Mouse (Mus musculus) kidney, adult 18-20 months (tissue): ENCODE measurements around the gene Ssh3.
A peak's percentile ranks its signal among the peaks of the same experiment; 100 is the strongest.

Source experiments
- DNase-seq: peaks from one replicate; pipeline ENCODE4 v3.0.0; 2021

The Ssh3 gene

DNA sequence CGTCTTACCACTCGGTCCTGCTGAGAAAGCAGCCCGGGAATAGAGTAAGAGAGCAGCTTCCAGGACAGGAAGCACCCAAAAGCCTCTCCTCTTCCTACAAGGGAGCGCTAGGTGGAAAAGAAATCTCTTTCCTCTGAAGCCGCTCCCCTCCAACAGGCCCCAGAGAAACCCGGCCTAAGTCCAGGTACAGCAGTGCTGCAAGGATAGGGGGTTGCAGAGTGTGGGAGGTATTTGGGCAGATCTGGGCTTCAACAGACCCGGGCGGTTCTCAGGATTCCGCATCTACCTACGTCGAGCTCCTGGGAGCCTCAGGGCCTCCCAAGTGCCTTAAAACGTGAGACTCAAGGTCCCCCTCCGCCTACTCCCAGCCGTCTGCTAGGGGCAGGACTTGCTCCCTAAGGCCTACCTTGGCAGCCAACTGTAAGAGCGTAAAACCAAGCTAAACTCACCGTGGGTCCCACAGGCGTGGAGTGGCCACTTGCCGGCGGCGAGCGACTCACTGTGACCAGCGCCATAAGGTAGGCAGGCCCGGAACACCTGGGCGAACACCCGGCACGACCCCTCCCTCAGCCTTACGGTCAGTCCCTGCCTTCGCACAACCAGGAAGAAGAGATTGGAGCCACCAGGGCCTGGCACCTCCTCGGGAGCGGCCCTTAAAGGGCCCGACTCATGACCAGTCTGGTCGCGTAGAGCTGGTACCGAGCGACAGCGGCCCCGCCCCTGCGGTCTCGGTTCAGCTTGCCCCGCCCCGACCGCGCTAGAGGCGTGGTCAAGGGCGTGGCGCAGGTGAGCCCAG, at the start of gene Ssh3:
Gene Ssh3, minus strand, starts transcription at position 615 of the 796 bp plus-strand sequence.
- DNase-seq: peak; percentile 90

DNA sequence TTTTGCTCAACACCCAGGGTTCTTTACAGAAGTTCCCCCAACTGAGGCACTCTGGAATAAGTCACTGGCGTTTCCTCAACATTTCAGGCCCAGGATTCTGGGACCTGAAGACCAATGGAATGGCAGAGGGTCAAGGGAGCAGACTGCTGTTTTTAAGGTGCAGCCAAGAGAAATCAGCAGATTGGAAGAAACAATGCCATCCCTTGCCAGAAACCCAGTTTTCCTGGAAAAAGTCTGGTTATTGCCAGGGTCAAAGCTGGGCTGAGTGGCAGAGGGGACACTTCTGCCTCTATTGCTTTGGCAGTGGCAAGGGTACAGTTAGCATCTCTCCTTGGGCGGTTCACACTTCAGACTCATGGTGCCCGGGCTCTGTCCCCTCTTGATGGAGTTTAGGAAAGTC, 48.2 kb upstream of the Ssh3 start:
- DNase-seq: no peak

DNA sequence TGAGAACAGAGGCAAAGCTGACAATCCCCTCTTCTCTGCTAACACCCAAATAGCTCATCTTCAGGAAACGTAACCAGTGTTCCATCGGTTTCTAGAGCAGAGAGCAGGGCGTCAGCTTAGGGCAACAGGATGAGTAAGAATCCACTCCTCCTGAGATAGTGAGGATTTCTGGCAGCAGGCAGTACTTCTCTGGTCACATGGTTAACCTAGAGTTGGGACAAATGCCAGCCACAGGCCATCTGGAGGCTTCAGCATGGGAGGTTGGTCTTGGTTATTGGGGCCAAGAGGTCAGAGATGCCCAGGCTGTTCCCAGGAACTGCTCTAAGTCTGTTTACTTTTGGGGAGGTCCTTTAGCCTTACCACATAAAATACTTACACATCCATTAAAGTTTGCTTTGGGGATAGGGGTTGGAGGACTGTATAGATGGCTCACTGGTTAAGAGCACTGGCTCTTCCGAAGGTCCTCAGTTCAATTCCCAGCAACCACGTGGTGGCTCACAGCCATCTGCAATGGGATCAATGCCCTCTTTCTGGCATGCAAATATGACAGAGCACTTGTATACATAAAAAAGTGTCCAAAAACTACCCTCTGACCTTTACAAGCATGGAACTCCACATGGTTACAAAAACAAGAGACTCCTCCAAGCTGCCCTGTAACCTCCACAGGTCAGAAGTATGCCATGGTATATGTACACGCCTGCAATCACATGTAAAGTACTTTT, 46.4 kb upstream of the Ssh3 start:
- DNase-seq: peak; percentile 40

DNA sequence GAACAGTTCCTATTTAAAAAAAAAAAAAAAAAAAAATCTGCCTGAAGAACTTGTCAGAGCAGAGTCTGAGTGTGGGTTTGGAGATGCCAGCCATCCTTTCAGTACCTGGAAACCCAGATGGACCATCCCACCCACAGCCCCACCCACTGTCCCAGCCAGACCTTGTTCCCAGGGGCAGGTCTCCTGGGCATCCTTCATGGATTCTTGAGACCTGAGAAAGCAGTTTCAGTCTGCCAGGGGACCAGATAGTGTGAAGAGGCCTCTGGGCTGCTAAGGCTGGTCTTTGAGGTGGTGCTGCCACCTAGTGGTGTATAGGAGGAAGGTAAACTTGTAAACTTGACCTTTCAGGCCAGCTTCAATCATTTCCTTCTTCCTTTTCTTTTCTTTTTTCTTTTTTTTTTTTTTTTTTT, 40.8 kb upstream of the Ssh3 start:
- peak; percentile 59 for DNase-seq

DNA sequence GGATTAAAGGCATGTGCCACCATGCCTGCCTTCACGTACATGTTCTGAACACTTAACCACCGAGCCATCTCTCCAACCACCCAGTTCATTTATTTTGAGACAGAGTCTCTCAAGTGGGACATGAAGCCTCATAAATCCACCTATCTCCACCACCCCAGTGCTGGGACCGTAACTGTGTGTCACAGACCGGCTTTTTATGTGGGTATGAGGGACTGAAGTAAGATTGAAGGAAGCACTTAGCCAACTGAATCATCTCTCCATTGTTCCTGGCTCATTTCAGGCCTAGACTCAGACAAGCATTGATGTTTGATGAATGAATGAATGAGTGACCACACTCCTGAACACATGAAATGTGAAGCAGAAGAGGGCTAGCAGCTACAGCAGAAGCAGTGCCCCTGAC, 40.3 kb upstream of the Ssh3 start:
- DNase-seq: no peak

DNA sequence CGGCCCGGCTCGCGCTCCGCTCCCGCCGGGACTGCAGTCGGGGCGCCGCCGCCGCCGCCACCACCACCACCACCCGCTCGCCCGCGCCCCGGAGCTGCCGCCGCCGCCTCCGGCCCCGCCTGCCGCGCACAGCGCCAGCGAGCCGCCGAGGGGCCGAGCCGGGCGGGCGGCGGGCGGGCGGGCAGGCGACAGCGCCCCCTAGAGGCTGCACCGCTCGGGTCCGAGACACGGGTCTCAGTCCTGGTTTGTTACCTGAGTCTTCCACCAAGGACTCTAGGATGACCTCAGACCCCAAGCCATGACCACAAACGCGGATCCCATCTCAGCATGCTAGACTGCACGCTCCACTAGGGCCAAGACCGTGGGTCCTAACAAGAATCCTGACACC, 37.2 kb upstream of the Ssh3 start, which contains the start of gene Grk2:
Gene Grk2, minus strand, starts transcription at position 33 of the 388 bp plus-strand sequence.
- peak; percentile 82 for DNase-seq

DNA sequence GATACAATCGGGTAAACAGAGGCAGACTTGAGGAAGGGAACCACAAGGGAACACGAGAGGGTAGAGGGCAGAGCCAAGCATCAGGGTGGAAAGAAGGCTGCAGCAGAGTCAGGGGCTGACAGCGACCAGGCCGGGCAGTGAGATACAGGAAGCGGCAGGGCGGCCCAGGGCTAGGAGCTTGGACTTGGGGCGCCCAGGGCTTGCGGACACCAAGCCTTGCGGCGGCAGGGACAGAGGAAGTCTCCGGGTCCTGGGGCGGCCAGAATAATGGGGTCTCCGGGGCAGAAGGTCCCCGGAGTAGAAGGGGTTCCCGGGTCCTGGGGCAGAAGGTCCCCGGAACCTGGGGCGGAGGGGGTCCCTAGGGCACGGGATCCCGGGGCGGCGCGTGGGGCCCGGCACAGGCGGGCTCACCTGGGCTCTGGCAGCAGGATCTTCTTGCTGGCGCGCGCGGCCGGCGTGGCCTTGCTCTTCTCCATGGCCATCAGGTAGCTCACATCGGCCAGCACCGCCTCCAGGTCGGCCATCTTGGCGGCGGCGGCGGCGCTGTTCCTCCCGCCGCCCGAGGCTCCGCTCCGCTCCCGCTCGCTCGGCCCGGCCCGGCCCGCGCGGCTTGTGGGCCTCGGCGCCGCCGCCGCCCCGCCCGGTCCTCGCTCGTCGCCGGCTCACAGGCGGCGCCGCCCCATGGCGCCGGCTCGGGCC, 36.7 kb upstream of the Ssh3 start:
- DNase-seq: peak; percentile 62

DNA sequence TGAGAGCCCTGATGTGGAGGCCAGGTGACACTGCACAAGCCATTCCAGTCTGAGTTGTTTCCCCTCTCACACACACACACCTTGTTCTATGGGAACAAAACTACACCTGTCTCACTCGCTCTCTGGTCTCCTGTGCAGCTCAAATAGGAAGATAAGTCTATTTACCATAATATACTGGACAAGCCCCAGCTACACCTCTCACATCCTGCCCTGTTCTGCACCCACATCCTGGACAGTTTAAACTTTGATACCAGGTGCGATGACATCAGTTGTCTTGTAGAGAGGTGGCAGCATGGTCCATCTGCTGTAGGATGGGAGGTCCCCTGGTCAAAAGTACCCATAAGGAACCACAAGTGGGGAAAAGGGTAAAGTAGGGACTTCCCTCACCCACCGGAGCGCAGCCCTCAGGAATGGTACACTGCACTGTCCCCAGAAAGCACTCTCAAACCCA, 35.9 kb upstream of the Ssh3 start:
- no peak for DNase-seq

DNA sequence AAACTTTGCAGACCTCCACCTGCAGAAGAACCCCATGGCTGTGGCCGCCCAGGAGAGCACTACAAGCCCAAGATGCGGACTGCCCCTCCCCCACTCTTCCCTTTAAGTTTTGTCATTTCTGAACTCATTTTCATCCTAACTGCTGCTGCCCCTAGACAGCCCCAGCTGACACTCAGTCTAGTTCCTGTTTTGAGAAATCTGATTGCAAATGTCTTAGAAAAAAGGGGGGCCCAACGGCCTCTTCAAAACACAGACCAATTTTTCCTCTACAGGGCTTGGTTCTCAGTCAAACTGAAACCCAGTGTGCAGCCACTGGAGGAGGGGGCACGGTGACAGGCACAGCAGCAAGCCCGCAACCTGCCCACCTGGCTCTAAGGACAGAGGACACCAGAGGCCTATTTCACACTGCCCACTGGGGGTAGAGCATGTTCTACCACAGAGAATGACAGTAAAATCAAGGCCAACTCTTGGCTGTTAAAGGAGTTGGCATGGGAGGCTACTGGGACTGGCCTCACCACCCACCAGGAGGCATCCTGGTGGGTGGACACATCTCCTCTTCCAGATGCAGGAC, 35.4 kb upstream of the Ssh3 start:
- no peak for DNase-seq

DNA sequence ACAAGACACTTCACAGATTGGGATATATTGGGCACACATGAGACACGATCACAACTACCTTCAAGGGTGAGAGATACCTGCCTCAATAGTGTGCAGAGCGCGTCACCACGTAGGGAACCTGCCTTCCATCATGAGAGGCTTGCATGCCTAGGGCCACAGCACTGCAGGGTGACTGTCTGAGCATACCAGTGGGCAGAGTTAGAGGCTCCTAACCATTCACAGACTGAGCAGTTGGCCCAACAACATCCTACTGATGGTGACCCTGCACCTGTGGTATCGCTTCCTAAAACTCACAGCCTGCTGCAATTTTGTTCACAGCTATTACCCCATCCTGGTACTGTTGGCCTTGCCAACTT, 34.6 kb upstream of the Ssh3 start:
- DNase-seq: no peak

DNA sequence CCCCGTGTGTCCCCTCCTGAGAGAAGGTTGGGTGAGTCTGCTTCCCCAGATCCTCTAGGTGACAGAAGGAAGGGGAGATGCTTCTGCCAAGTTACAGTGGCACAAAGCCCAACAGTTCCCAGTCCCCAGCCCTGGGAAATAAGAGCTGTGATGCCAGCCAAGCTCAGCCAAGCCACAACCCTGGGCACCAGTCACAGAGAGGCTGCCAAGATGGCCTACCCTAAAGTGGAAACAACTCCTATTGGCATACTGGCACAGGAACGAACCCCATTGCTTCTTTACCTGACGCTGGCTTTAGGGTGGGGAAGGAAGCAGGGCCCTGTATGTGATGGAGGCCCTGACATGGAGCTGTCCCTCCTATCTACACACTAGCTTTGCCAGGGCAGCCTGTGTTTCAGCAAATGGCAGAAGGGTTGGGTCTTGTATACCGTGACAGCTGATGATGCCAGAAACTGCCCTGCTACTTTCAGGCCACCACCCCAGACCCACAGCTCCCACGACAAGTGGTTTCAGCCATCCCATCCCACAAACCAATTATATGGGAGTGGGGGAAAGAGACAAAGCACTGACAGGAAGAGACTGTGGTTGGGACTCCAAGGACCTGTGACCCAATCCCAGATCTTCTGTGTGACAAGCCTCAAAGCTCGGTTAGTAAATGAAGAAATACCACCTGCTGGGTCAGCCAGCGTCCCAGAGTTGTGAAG, 34.1 kb upstream of the Ssh3 start:
- DNase-seq: no peak

DNA sequence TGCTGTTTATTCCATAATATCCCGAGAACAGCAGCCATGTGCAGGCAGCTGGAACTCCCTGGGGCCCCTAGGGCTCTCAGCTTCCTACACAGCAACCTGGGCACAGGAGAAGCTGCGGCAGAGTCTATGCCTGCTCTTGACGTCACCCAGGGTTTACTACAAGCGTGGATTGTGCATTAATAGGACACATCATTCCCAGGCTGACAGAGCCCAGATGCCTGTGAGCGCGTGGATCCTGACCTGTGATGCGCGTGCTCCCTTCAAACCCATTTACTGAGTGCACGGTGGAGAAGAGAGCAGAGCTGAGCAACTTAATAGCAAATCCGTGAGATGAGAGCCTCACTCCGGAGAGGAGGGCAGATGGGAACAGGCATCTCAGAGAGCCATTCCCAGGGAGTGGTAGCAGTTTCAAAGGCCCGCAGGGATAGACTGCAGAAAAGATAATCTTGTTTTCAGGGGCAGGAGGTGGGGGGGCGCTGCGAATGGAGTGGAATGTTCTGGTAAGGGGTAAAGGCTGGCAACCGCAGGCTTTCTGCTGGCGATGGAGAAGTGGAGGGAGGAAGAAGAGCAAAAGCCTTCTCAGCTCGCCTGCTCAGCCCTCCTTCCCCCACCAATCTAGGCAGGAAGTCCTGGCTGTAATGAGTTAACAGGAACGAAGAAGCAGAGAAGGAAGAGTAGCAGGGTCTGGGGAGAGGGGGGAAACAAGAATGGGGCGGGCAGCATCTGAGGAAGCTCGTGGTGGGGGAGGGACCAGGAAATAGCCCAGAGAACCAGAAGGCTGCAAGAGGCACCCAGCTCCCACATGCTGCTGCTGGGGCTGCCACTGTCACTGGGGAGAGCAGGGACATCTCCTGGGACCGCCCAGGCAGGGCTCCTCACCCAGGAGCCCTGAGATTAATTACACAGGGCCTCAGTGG, 33.0 kb upstream of the Ssh3 start:
- peak; percentile 28 for DNase-seq

DNA sequence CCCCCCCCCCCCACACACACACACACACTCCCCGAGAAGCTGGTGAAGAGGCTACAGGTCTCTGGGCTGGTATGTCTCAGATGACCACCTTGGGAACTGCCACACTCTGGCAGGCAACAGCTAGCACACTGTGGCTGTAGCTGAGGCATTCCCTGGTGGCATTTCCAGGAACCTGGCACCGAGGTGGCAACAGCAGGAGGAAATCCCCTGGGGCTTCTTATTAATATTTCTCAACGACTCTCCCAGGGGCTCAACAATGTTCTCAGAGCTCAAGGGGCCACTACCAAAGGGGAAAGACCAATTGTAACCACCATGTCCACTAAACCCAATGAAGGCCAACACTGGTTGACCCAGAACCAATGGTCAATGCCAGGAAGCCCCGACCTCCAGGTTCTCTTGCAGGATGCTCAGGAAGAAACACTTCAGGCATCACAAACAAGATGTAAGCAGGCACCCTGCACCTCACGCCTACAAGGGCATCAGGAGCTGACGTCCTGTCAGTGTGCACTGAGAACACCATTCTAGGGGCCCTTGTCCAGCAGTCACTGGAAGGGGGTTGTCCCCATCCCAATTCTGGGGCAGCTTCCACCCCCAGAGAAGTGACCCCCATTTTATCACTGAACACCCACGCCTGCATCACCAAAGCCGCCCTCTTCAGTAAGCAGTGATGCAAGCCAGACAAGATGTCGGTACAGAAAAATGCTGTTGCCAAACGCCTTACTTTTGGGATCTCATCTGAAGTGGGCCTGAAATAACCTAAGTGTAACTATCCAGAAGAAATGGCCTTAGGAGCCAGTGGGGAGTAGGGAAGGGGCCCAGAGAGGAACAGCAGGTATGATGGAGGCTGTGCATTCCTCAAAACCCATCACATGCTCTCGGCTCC, 32.1 kb upstream of the Ssh3 start:
- no peak for DNase-seq

DNA sequence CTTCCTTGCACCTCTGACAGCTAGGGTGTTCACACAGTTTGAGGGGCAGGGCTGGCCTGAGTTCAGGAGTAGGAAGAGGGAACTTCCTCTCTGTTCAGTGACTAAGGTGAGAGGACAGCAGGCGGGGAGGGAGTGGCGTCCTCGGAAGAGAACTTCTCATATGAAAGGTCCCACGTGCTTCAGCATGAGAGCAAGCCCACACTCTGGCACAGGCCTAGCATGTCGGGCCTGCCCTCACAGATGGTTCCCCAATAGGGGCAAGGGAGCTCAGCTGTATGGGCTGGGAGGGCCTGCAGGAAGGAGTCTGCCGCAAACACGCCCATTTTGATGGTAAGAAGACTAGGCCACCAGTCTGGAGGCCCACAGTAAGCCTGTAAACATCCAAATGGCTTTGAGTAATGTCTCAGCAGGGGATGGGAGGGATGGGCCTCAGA, 31.3 kb upstream of the Ssh3 start:
- no peak for DNase-seq

DNA sequence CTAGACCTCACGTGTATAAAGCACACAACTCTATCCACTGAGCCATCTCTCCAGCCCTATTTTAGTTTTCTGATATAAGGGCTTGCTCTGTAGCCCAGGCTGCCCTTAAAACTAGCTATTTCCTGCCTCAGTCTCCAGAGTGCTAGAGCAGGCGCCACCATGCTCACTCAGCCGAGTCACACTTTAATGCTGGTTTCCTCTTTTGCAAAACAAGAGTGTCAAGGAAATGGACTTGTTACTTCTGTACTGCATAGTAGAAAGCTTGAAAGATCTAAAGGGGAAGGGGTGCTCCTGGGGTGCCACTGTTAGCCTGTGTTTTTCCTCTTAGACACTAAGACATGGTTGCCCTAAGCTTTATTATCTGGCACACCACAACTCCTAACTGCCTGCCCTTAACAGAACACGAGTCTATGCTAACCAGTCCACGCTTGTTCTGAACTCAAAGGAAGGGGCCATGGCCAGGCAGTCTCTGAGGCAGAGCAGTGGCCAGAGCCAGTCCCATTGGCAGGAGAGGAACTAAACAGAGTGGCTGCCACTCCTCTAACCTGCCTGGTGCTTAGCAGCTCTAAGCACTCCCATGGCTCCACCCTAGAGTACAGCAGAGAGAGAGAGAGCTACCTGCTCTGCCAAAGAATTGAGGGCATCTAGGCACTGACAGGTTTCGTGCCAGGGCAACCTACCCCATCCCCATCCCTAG, 30.7 kb upstream of the Ssh3 start:
- no peak for DNase-seq

DNA sequence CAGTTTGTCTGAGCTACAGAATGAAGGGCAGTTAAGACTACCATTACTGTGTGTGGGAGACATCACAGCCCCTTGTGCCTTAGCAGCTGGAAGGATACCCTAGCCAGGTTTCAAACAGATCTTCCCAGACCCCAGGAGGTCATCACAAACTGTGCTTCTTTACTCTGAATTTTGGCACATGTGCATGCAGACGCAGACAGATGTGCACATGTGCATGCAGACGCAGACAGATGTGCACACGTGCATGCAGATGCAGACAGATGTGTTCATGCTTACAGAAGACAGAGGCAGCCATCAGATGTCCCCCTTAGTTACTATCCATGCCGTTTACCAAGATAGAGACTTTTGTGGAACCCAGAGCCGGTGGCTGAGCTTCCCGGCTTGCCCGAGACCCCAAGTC, 30.1 kb upstream of the Ssh3 start:
- no peak for DNase-seq

DNA sequence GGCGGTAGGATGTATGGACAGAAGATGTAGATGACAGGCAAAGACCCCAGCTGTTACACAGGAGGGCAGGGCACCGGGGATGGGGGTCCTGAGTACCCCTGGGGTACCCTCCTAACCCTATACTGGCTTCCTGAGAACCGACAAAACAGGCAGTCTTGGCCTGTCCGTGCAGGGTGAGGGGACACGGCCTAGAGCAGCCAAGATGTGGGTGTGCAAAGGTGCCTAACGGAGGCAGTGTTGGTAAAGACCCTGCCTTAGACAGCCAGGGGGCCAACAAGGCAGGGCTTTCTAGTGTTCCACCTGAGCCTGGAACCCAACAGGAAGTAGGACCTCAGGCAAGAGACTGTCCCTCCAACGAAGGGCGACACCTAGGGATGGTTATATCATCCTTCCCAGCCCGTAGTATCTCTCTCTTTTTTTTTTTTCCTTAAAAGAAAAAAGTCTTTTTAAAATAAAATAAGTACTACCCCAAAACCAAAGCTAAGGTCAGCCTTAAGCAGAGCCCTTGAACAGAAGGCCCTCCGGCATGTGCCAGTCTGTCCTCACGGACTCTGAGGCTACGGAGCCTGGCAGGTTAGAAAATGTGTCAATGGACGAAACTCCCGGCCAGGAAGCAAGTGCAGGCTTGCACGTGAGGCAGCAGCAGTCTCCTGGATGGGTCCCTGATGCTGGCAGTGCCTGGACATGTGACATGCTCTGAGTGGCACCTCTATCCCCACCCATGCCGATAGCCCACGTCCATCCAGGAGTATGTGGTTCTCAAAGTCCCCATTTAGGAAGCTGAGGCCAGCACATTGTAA, 29.5 kb upstream of the Ssh3 start:
- no peak for DNase-seq

DNA sequence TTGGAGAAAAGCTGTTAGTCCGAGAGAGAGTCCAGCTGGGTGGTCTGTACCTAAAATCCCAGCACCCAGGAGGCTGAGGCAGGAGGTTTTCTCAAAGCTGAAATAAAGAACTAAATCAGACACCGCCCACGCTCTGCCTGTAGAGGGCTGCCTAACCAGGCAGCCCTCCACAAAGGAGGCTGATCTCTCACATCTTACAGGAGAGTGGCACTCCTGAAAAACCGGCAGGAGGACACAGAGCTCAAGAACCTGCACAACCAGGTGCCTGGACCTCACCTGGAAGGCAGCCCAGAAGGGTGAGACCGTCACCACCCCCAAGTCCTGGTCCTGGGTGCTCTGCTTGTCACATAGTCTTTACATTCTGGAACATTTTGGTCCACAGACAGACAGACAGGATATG, 28.9 kb upstream of the Ssh3 start:
- DNase-seq: no peak

DNA sequence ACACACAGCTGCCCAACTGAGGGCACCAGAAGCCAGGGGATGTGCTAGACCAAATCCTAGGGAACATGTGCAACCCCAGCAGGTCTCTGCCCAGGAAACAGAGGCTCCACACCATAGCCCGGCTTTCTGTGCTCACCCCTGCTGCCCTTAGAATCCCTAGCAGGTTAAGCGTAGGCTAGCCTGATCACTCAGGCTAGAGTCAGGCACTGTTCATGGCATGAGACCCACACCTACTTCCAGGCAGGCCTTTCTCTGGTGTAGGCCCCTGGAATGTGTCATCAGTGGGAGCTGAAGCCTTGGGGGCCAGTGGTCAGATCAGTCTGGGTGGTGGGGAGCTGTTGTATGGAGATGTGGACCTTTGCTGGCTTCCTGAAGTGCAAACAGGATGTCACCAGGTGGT, 27.6 kb upstream of the Ssh3 start:
- DNase-seq: no peak
